Mouse (Mus musculus): ENCODE results near the gene Sdhaf1. TPM values are rescaled to one million over a fixed set of nuclear protein-coding genes. Genes with fewer than 3 reads are reported as not detected.

The Sdhaf1 gene
- polyA plus RNA-seq, 1 experiment, result 13.4 TPM

- no peak for TF ChIP-seq POLR2A (IDR thresholded peaks at IDR 0.05; ENCODE audit: low read depth, low read length)
- TF ChIP-seq CTCF (IDR thresholded peaks at IDR 0.05; ENCODE audit: extremely low read depth, insufficient read depth, insufficient read length, insufficient replicate concordance), result no peak
- no peak for DNase-seq (ENCODE audit: low read depth in 1 of 2, low spot score in 2 of 2)
- Histone ChIP-seq H3K4me3 (ENCODE audit: extremely low read depth, insufficient read depth, insufficient read length) (no peak overlapping the region), H3K36me3 (ENCODE audit: control insufficient read depth, insufficient read depth, low read length) (no peaks in the 10 kb centered on the region), H3K27me3 (ENCODE audit: control insufficient read depth, insufficient read depth, low read length) (no peaks in the 10 kb centered on the region), H3K27ac (ENCODE audit: insufficient read depth, low read length) (no peak overlapping the region), H3K4me1 (ENCODE audit: control insufficient read depth, insufficient read depth, insufficient read length) (peaks cover under 1% of the 10 kb centered on the region; the same call in 1 of the 2 replicates)
- WGBS, result 59% methylated on average over 15 of the region's 15 CpGs
Measured at GRCm38 (mm10) chr7:30327140-30327539, 3.4 kb upstream of the Sdhaf1 start.

- Histone ChIP-seq H3K27me3 (ENCODE audit: control insufficient read depth, insufficient read depth, low read length) (no peaks in the 10 kb centered on the region), H3K4me1 (ENCODE audit: control insufficient read depth, insufficient read depth, insufficient read length) (no peaks in the 10 kb centered on the region), H3K27ac (ENCODE audit: insufficient read depth, low read length) (no peak overlapping the region), H3K36me3 (ENCODE audit: control insufficient read depth, insufficient read depth, low read length) (no peaks in the 10 kb centered on the region), H3K4me3 (ENCODE audit: extremely low read depth, insufficient read depth, insufficient read length) (no peak overlapping the region)
- no peak for TF ChIP-seq POLR2A (IDR thresholded peaks at IDR 0.05; ENCODE audit: low read depth, low read length)
- no peak for TF ChIP-seq CTCF (IDR thresholded peaks at IDR 0.05; ENCODE audit: extremely low read depth, insufficient read depth, insufficient read length, insufficient replicate concordance)
- no peak for DNase-seq (ENCODE audit: low read depth in 1 of 2, low spot score in 2 of 2)
Measured at GRCm38 (mm10) chr7:30326427-30326826, 2.7 kb upstream of the Sdhaf1 start.

GRCm38 (mm10) chr7:30325364-30325763 lies 1.7 kb upstream of the Sdhaf1 start:
- Histone ChIP-seq H3K27me3 (ENCODE audit: control insufficient read depth, insufficient read depth, low read length) (no peaks in the 10 kb centered on the region), H3K4me1 (ENCODE audit: control insufficient read depth, insufficient read depth, insufficient read length) (peaks cover 5% of the 10 kb centered on the region; the same call in 1 of the 2 replicates), H3K4me3 (ENCODE audit: extremely low read depth, insufficient read depth, insufficient read length) (no peak overlapping the region), H3K27ac (ENCODE audit: insufficient read depth, low read length) (no peak overlapping the region), H3K36me3 (ENCODE audit: control insufficient read depth, insufficient read depth, low read length) (no peaks in the 10 kb centered on the region)
- TF ChIP-seq CTCF (IDR thresholded peaks at IDR 0.05; ENCODE audit: extremely low read depth, insufficient read depth, insufficient read length, insufficient replicate concordance) (peak; percentile 19; the same call in 1 of the 2 replicates), POLR2A (IDR thresholded peaks at IDR 0.05; ENCODE audit: low read depth, low read length) (no peak)
- peak; percentile 48 to 57 for DNase-seq (ENCODE audit: low read depth in 1 of 2, low spot score in 2 of 2)
- WGBS, result 65% methylated on average over 2 of the region's 2 CpGs

- 83% methylated on average over 5 of the region's 5 CpGs for WGBS
- Histone ChIP-seq H3K4me1 (ENCODE audit: control insufficient read depth, insufficient read depth, insufficient read length) (peaks cover 5% of the 10 kb centered on the region; the same call in 1 of the 2 replicates), H3K4me3 (ENCODE audit: extremely low read depth, insufficient read depth, insufficient read length) (no peak overlapping the region), H3K36me3 (ENCODE audit: control insufficient read depth, insufficient read depth, low read length) (no peaks in the 10 kb centered on the region), H3K27ac (ENCODE audit: insufficient read depth, low read length) (no peak overlapping the region; the same call in 1 of the 2 replicates), H3K27me3 (ENCODE audit: control insufficient read depth, insufficient read depth, low read length) (no peaks in the 10 kb centered on the region)
- no peak for TF ChIP-seq CTCF (IDR thresholded peaks at IDR 0.05; ENCODE audit: extremely low read depth, insufficient read depth, insufficient read length, insufficient replicate concordance)
- no peak for TF ChIP-seq POLR2A (IDR thresholded peaks at IDR 0.05; ENCODE audit: low read depth, low read length)
- DNase-seq (ENCODE audit: low read depth in 1 of 2, low spot score in 2 of 2), result no peak
Measured at GRCm38 (mm10) chr7:30324300-30324944, 727 bp upstream of the Sdhaf1 start.

- peak overlapping the region; percentile 76 for H3K4me3 ChIP-seq (ENCODE audit: extremely low read depth, insufficient read depth, insufficient read length)
- TF ChIP-seq POLR2A (IDR thresholded peaks at IDR 0.05; ENCODE audit: low read depth, low read length) (no peak), CTCF (IDR thresholded peaks at IDR 0.05; ENCODE audit: extremely low read depth, insufficient read depth, insufficient read length, insufficient replicate concordance) (no peak)
- H3K27ac ChIP-seq (ENCODE audit: insufficient read depth, low read length), result peak overlapping the region; percentile 93
- no peaks in the 10 kb centered on the region for H3K36me3 ChIP-seq (ENCODE audit: control insufficient read depth, insufficient read depth, low read length)
- H3K4me1 ChIP-seq (ENCODE audit: control insufficient read depth, insufficient read depth, insufficient read length), result peaks cover 5% of the 10 kb centered on the region; the same call in 1 of the 2 replicates
- DNase-seq (ENCODE audit: low read depth in 1 of 2, low spot score in 2 of 2), result peak in 1 of 2 experiments; percentile 49
- 3% methylated on average over 6 of the region's 6 CpGs for WGBS
- no peaks in the 10 kb centered on the region for H3K27me3 ChIP-seq (ENCODE audit: control insufficient read depth, insufficient read depth, low read length)
Measured at GRCm38 (mm10) chr7:30322865-30323264, 830 bp downstream of the Sdhaf1 start.

- no peaks in the 10 kb centered on the region for H3K27me3 ChIP-seq (ENCODE audit: control insufficient read depth, insufficient read depth, low read length)
- H3K27ac ChIP-seq (ENCODE audit: insufficient read depth, low read length), result peak overlapping the region; percentile 93
- H3K4me1 ChIP-seq (ENCODE audit: control insufficient read depth, insufficient read depth, insufficient read length), result peaks cover 5% of the 10 kb centered on the region; the same call in 1 of the 2 replicates
- WGBS, result 1% methylated on average over 20 of the region's 20 CpGs
- TF ChIP-seq CTCF (IDR thresholded peaks at IDR 0.05; ENCODE audit: extremely low read depth, insufficient read depth, insufficient read length, insufficient replicate concordance) (no peak), POLR2A (IDR thresholded peaks at IDR 0.05; ENCODE audit: low read depth, low read length) (peak; percentile 65; the same call in 1 of the 2 replicates)
- peak; percentile 92 to 97 for DNase-seq (ENCODE audit: low read depth in 1 of 2, low spot score in 2 of 2)
- peak overlapping the region; percentile 76 for H3K4me3 ChIP-seq (ENCODE audit: extremely low read depth, insufficient read depth, insufficient read length)
- no peaks in the 10 kb centered on the region for H3K36me3 ChIP-seq (ENCODE audit: control insufficient read depth, insufficient read depth, low read length)
Measured at GRCm38 (mm10) chr7:30322285-30322667, 1.4 kb downstream of the Sdhaf1 start.
